Mouse (Mus musculus) midbrain, embryonic 11.5 days (tissue): Measurements from ENCODE around the gene Inpp4b. TPM values are rescaled to one million over a fixed set of nuclear protein-coding genes. Genes with fewer than 3 reads are reported as not detected.

Experiments used
- ATAC-seq: fragments of 200-750 bp; cut with Nextera tagmentation; 2 replicates; pipeline ENCODE4 v1.8.0; 2017; ENCODE audit warnings: moderate TSS enrichment, moderate library complexity; ENCODE audit not compliant: low FRiP score
- DNase-seq: peaks from one replicate; pipeline ENCODE4 v3.0.0; 2015; ENCODE audit warnings: low spot score; ENCODE audit errors: missing footprints
- H3K27ac ChIP-seq: fragments of 300-500 bp; sonication (generic); 2 replicates; pipeline ENCODE4 v1.5.1; 2014; ENCODE audit warnings: low read depth, low read length
- H3K27me3 ChIP-seq: fragments of 300-500 bp; sonication (generic); 2 replicates; pipeline ENCODE4 v1.6.1; 2014; ENCODE audit warnings: mild to moderate bottlenecking, low read length, moderate library complexity, mixed read lengths; ENCODE audit not compliant: control insufficient read depth, insufficient read depth
- H3K36me3 ChIP-seq: fragments of 300-500 bp; sonication (generic); 2 replicates; pipeline ENCODE4 v1.6.1; 2014; ENCODE audit warnings: mild to moderate bottlenecking, low read length, moderate library complexity, mixed read lengths; ENCODE audit not compliant: control insufficient read depth, insufficient read depth
- H3K4me1 ChIP-seq: fragments of 300-500 bp; sonication (generic); 2 replicates; pipeline ENCODE4 v1.6.1; 2014; ENCODE audit warnings: low read length; ENCODE audit not compliant: control insufficient read depth, insufficient read depth
- H3K4me2 ChIP-seq: fragments of 300-500 bp; sonication (generic); 2 replicates; pipeline ENCODE4 v1.6.1; 2014; ENCODE audit warnings: mild to moderate bottlenecking, moderate library complexity
- H3K4me3 ChIP-seq: fragments of 300-500 bp; sonication (generic); 2 replicates; pipeline ENCODE4 v1.5.1; 2014; ENCODE audit warnings: low read depth, low read length
- H3K9ac ChIP-seq: fragments of 300-500 bp; sonication (generic); 2 replicates; pipeline ENCODE4 v1.6.1; 2014; ENCODE audit warnings: low read length
- H3K9me3 ChIP-seq: fragments of 300-500 bp; sonication (generic); 2 replicates; pipeline ENCODE4 v1.6.1; 2016; ENCODE audit warnings: low read length; ENCODE audit not compliant: control insufficient read depth
- WGBS: fragments of 180-500 bp; shearing (Covaris S2); extraction: QIAGEN DNeasy Blood & Tissue Kit; methylation state at CpG from one replicate; pipeline ENCODE4 v1.1.7; 2014; 5-methylcytosine and 5-hydroxymethylcytosine counted together
- polyA plus RNA-seq: library from polyadenylated mRNA; unstranded; fragments of >200 nt; fragmentation: Nextera tagmentation; extraction: Ambion mirVana; gene quantifications from 2 replicates; pipeline ENCODE4 v1.2.1, GENCODE M21; 2014

The Inpp4b gene
- polyA plus RNA-seq, 1 experiment from 2014 or later, result 3.5 TPM

DNA sequence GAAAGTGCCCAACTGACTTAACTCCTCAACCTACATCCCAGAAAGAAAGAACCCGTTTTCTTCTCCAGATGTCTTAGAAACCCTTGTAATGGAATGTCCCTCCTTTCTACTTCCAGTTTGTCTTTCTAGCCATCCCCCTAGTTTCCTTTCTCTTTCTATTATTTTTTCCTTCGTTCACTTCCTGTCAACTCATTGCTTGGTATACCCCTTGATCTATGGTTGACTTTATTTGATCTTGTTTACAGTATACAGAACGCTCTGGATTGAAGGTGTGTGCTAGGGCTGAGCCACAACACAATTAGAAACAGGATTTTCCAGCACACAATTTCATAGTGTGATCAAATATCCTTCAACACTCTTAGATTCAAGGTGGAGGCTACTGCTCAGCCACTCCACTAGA, 400.7 kb downstream of the Inpp4b start:
- H3K9ac ChIP-seq, result no peak overlapping the region
- ATAC-seq, result no peak
- H3K4me1 ChIP-seq, result no peaks in the 10 kb centered on the region
- no peaks in the 10 kb centered on the region for H3K36me3 ChIP-seq
- 84% methylated on average over 3 of the region's 3 CpGs for WGBS
- H3K27me3 ChIP-seq, result no peaks in the 10 kb centered on the region
- no peak overlapping the region for H3K4me3 ChIP-seq
- no peak for DNase-seq
- no peaks in the 10 kb centered on the region for H3K9me3 ChIP-seq
- H3K27ac ChIP-seq, result no peak overlapping the region
- H3K4me2 ChIP-seq, result no peak overlapping the region

GRCm38 (mm10) chr8:81745439-81745838, 403.1 kb downstream of the Inpp4b start:
- no peak overlapping the region for H3K27ac ChIP-seq
- no peaks in the 10 kb centered on the region for H3K36me3 ChIP-seq
- no peak overlapping the region for H3K9ac ChIP-seq
- no peaks in the 10 kb centered on the region for H3K27me3 ChIP-seq
- H3K9me3 ChIP-seq, result no peaks in the 10 kb centered on the region
- no peaks in the 10 kb centered on the region for H3K4me1 ChIP-seq
- 63% methylated on average over 1 of the region's 1 CpGs for WGBS
- ATAC-seq (no peak), DNase-seq (no peak)
- no peak overlapping the region for H3K4me2 ChIP-seq
- no peak overlapping the region for H3K4me3 ChIP-seq

DNA sequence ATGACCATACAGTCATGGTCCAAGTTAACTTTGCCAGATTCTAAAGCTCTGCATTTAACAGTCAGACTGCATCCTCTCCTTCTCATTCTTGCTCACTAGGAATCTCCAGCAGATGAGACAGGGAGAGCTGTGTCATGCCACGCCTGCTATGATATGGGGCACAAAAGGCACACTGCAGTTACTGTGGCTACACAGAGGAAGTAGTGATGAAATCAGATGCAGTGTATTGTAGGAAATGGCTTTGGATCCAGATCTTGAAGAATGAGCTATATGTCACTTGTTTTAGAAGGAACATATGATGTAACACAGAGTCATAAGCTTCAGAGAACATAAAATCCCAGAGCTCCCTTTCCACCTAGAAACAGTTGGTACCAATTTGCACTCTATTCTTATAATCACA, 408.8 kb downstream of the Inpp4b start:
- WGBS, result 77% methylated on average over 1 of the region's 1 CpGs
- H3K9ac ChIP-seq, result no peak overlapping the region
- no peak overlapping the region for H3K4me3 ChIP-seq
- ATAC-seq, result no peak
- H3K9me3 ChIP-seq, result no peaks in the 10 kb centered on the region
- H3K4me2 ChIP-seq, result no peak overlapping the region
- H3K36me3 ChIP-seq, result no peaks in the 10 kb centered on the region
- H3K27ac ChIP-seq, result no peak overlapping the region
- no peaks in the 10 kb centered on the region for H3K4me1 ChIP-seq
- no peaks in the 10 kb centered on the region for H3K27me3 ChIP-seq
- no peak for DNase-seq

GRCm38 (mm10) chr8:81756663-81757062, 414.3 kb downstream of the Inpp4b start:
- Histone ChIP-seq H3K4me1 (no peaks in the 10 kb centered on the region), H3K27ac (no peak overlapping the region), H3K9me3 (no peaks in the 10 kb centered on the region), H3K27me3 (no peaks in the 10 kb centered on the region), H3K4me3 (no peak overlapping the region), H3K36me3 (no peaks in the 10 kb centered on the region), H3K9ac (no peak overlapping the region), H3K4me2 (no peak overlapping the region)
- DNase-seq (no peak), ATAC-seq (no peak)
- WGBS, result 84% methylated on average over 3 of the region's 3 CpGs

GRCm38 (mm10) chr8:81757580-81758144, 415.3 kb downstream of the Inpp4b start:
- peak; percentile 73; the same call in 1 of the 2 replicates for ATAC-seq
- no peaks in the 10 kb centered on the region for H3K4me1 ChIP-seq
- H3K27ac ChIP-seq, result no peak overlapping the region
- H3K27me3 ChIP-seq, result no peaks in the 10 kb centered on the region
- no peaks in the 10 kb centered on the region for H3K36me3 ChIP-seq
- no peak for DNase-seq
- no peaks in the 10 kb centered on the region for H3K9me3 ChIP-seq
- H3K4me2 ChIP-seq, result no peak overlapping the region
- no peak overlapping the region for H3K4me3 ChIP-seq
- no peak overlapping the region for H3K9ac ChIP-seq
- WGBS, result 68% methylated on average over 2 of the region's 2 CpGs

- H3K9me3 ChIP-seq, result no peaks in the 10 kb centered on the region
- H3K36me3 ChIP-seq, result no peaks in the 10 kb centered on the region
- no peaks in the 10 kb centered on the region for H3K27me3 ChIP-seq
- no peak for DNase-seq
- H3K27ac ChIP-seq, result no peak overlapping the region
- H3K4me3 ChIP-seq, result no peak overlapping the region
- WGBS, result 80% methylated on average over 4 of the region's 4 CpGs
- H3K4me1 ChIP-seq, result no peaks in the 10 kb centered on the region
- H3K9ac ChIP-seq, result no peak overlapping the region
- no peak overlapping the region for H3K4me2 ChIP-seq
- no peak for ATAC-seq
These were observed 419.1 kb downstream of the Inpp4b start for GRCm38 (mm10) chr8:81761466-81761865.

DNA sequence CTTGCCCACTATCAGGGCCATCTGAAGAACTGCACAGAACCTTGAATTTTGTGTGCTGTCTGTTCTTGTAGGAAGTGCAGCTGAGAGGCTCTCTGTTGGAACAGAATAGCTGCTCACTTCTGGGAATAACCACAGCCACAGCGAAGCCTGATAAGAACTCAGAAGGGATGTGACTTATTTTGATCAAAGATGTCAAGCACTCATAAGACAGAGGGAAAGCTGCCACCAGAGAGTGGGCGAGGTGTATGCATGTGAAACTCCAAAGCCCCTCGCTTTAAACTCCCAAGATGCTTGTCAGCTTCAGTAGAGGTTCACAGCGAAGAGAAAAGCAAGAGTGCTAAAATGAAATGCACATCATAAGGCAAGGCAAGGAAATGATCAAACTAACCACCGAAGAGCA, 423.7 kb downstream of the Inpp4b start:
- Histone ChIP-seq H3K4me1 (peaks cover 2% of the 10 kb centered on the region), H3K36me3 (no peaks in the 10 kb centered on the region), H3K27me3 (no peaks in the 10 kb centered on the region), H3K4me3 (no peak overlapping the region), H3K4me2 (no peak overlapping the region), H3K9me3 (no peaks in the 10 kb centered on the region), H3K27ac (no peak overlapping the region), H3K9ac (no peak overlapping the region)
- no peak for ATAC-seq
- DNase-seq, result no peak
- WGBS, result 89% methylated on average over 5 of the region's 5 CpGs

DNA sequence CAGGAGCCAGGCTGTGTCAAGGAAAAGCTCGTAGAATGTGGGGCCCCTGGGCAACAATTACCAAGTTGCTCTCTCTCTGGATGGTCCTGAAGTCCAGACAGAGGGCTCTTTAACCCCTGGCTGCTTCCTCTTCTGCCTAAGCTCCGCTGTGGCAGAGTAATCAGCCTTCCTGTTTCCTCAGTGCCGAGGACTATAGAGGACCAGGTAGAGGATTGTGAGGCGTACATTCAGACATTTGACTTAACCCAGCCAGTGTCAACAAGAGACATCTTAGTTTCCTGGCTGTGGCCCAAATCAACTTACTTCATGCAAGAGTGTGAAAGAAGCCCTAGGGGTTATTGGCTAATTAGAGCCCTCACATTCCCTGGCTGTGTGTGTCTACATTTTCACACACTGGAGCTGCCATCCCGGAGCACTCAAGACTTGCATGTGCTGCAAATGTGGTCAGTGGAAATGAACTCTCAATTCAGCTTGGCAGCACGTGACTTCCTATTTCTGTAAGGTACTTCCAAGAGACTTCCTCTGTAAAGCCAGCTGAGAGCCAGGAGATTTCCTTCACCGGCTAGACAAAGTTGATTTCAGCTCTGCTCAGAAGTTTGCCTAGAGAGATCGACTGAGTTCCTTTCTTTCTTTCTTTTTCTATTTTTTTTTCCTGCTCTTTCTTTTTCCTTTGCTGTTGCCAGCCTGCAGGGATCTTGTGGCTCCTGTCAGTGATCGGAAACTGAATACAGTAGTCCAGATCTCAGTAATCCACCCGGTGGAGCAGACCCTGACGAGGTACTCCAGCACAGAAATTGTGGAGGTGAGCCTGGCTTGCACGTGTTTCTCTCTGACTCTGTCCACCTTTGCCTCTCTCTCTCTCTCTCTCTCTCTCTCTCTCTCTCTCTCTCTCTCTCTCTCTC, 425.3 kb downstream of the Inpp4b start:
- WGBS, result 27% methylated on average over 12 of the region's 12 CpGs
- Histone ChIP-seq H3K9ac (no peak overlapping the region), H3K27me3 (no peaks in the 10 kb centered on the region), H3K4me3 (no peak overlapping the region), H3K4me1 (peaks cover 2% of the 10 kb centered on the region), H3K27ac (no peak overlapping the region), H3K4me2 (no peak overlapping the region), H3K36me3 (no peaks in the 10 kb centered on the region), H3K9me3 (no peaks in the 10 kb centered on the region)
- ATAC-seq (peak; percentile 54; the same call in 1 of the 2 replicates), DNase-seq (no peak)

GRCm38 (mm10) chr8:81768313-81768675, 425.9 kb downstream of the Inpp4b start:
- Histone ChIP-seq H3K27ac (no peak overlapping the region), H3K4me2 (no peak overlapping the region), H3K4me1 (peaks cover 2% of the 10 kb centered on the region), H3K9me3 (no peaks in the 10 kb centered on the region), H3K9ac (no peak overlapping the region), H3K4me3 (no peak overlapping the region), H3K36me3 (no peaks in the 10 kb centered on the region), H3K27me3 (no peaks in the 10 kb centered on the region)
- ATAC-seq, result peak; percentile 71; the same call in 1 of the 2 replicates
- WGBS, result 44% methylated on average over 2 of the region's 2 CpGs
- DNase-seq, result no peak
